ENCODE assay signal across 1 mouse cellular context in the genomic region with DNA sequence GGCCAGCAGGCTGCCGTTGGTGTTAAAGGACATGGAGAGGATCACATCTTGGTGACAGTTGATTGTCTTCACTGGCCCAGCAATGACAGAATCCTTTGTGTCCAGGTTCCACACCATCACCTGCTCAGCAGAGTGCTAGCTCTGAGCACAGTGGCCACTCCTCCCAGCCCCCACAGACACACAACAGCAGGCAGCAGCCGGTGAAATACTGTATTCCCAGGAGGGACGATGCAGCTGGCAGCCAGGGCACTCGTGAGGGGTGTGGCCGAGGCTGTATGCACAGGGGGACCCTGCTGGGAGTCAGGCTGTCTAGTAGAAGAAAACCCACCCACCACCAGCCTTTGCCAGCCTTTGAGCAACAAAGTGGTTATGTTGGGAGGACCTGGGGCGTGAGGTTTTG.
TF ChIP-seq lines count a peak whose summit lies in the region.

No protein-coding gene starts in this region.

TF ChIP-seq in myocyte, 11 proteins besides CTCF, POLR2A, EP300 and RAD21:
- no peak for TF ChIP-seq USF1 (IDR thresholded peaks at IDR 0.05; ENCODE audit: low read depth)
- no peak for TF ChIP-seq POLR2AphosphoS2 (IDR thresholded peaks at IDR 0.05; ENCODE audit: insufficient read length, low read depth)
- TF ChIP-seq REST (IDR thresholded peaks at IDR 0.05; ENCODE audit: insufficient read depth, insufficient read length): no peak
- no peak for TF ChIP-seq TCF12 (IDR thresholded peaks at IDR 0.05; ENCODE audit: insufficient read depth, poor library complexity, severe bottlenecking)
- TF ChIP-seq CEBPB (IDR thresholded peaks at IDR 0.05; ENCODE audit: insufficient read depth, poor library complexity, severe bottlenecking): no peak
- TF ChIP-seq MYOD1 (IDR thresholded peaks at IDR 0.05; ENCODE audit: control insufficient read depth in 1 of 3, insufficient read length in 2 of 3, low read depth in 2 of 3): peak in 2 of 3 experiments; percentile 39 to 47
- TF ChIP-seq E2F4 (IDR thresholded peaks at IDR 0.05; ENCODE audit: insufficient read depth): no peak
- TF ChIP-seq MAX (IDR thresholded peaks at IDR 0.05; ENCODE audit: low read depth): no peak
- peak in 2 of 3 experiments; percentile 45 to 67 for TF ChIP-seq MYOG (IDR thresholded peaks at IDR 0.05; ENCODE audit: control insufficient read depth in 1 of 3, insufficient read depth in 1 of 3, insufficient read length in 2 of 3, low read depth in 2 of 3)
- no peak for TF ChIP-seq SRF (IDR thresholded peaks at IDR 0.05; ENCODE audit: control insufficient read depth, insufficient read length, low read depth)
- TF ChIP-seq TCF3 (IDR thresholded peaks at IDR 0.05; ENCODE audit: insufficient read length, low read depth): no peak
